Mouse (Mus musculus) heart, adult 9 months (tissue): ENCODE measurements around the gene Oasl1.
A peak's percentile ranks its signal among the peaks of the same experiment; 100 is the strongest.

ENCODE experiments used
- DNase-seq, 2 experiments: peaks; one replicate each; pipeline ENCODE4 v3.0.0; 2022; ENCODE audit warnings: low spot score in 2 of 2

Oasl1 gene

GRCm38 (mm10) chr5:114968651-114969050 lies 45.6 kb downstream of the Oasl1 start:
- DNase-seq = no peak

- DNase-seq = no peak
Measured at GRCm38 (mm10) chr5:114969064-114969463, 46.0 kb downstream of the Oasl1 start.

- DNase-seq = no peak
Measured at GRCm38 (mm10) chr5:114969609-114970215, 46.7 kb downstream of the Oasl1 start.

- no peak for DNase-seq
Measured at GRCm38 (mm10) chr5:114970824-114971227, 47.8 kb downstream of the Oasl1 start, which contains the start of gene Hnf1a. Hnf1a (minus strand) TSS chr5:114971094.

GRCm38 (mm10) chr5:114972201-114972600 lies 49.2 kb downstream of the Oasl1 start:
- no peak for DNase-seq

- DNase-seq = no peak
Measured at GRCm38 (mm10) chr5:114973131-114973530, 50.1 kb downstream of the Oasl1 start.

- DNase-seq = no peak
Measured at GRCm38 (mm10) chr5:114976935-114977334, 53.9 kb downstream of the Oasl1 start.

- no peak for DNase-seq
Measured at GRCm38 (mm10) chr5:114978473-114978872, 55.4 kb downstream of the Oasl1 start.

- no peak for DNase-seq
Measured at GRCm38 (mm10) chr5:114978888-114979249, 55.8 kb downstream of the Oasl1 start.

GRCm38 (mm10) chr5:114979250-114980121 lies 56.4 kb downstream of the Oasl1 start:
- DNase-seq = peak; percentile 50 to 73

GRCm38 (mm10) chr5:114980122-114980748 lies 57.2 kb downstream of the Oasl1 start:
- peak in 1 of 2 experiments; percentile 23 for DNase-seq

- DNase-seq = no peak
Measured at GRCm38 (mm10) chr5:114982001-114982400, 59.0 kb downstream of the Oasl1 start.

GRCm38 (mm10) chr5:114985074-114985473 lies 62.0 kb downstream of the Oasl1 start:
- no peak for DNase-seq
